Mouse (Mus musculus) megakaryocyte, embryonic 14.5 days (primary cell): ENCODE measurements around the gene Ece2. TPM values are rescaled to one million over a fixed set of nuclear protein-coding genes. Genes with fewer than 3 reads are reported as not detected.

Experiments
- H3K27me3 ChIP-seq: replicated peaks from 2 replicates; pipeline ENCODE3; 2012; ENCODE audit warnings: inconsistent platforms
- H3K36me3 ChIP-seq: replicated peaks from 2 replicates; pipeline ENCODE3; 2012; ENCODE audit warnings: low read length, inconsistent platforms, mixed read lengths
- H3K4me1 ChIP-seq: 2 replicates; pipeline ENCODE4 v1.6.1; 2012; ENCODE audit warnings: inconsistent platforms
- H3K4me3 ChIP-seq: replicated peaks from 2 replicates; pipeline ENCODE3; 2012; ENCODE audit warnings: moderate library complexity, mild to moderate bottlenecking, inconsistent platforms
- H3K9me3 ChIP-seq: 2 replicates; pipeline ENCODE4 v1.6.1; 2012; ENCODE audit warnings: inconsistent platforms
- FLI1 ChIP-seq: IDR thresholded peaks from 2 replicates; pipeline ENCODE4 v1.6.1; 2012; ENCODE audit warnings: low read length, inconsistent platforms, mixed read lengths
- GATA1 ChIP-seq: IDR thresholded peaks from 3 replicates; pipeline ENCODE4 v1.6.1; 2012; ENCODE audit warnings: mixed read lengths, low read length, inconsistent platforms, borderline replicate concordance
- polyA plus RNA-seq: library from polyadenylated mRNA; stranded (reverse); fragments of >175 nt; gene quantifications from 2 replicates; pipeline ENCODE4 v1.2.3, GENCODE M21; 2012; ENCODE audit warnings: low replicate concordance; ENCODE audit not compliant: insufficient read depth

Gene Ece2
- polyA plus RNA-seq = 0.48 TPM in 1 of 2 replicates, not detected in the other

GRCm38 (mm10) chr16:20629731-20630634 is at the start of gene Ece2:
Ece2 (plus strand) TSS chr16:20629828.
- H3K9me3 ChIP-seq = 0 out of 2 replicates have a peak, but pooled peaks cover 2% of the 10 kb centered on the region
- peaks cover 24% of the 10 kb centered on the region for H3K4me1 ChIP-seq
- H3K36me3 ChIP-seq = no peaks in the 10 kb centered on the region
- peaks cover 68% of the 10 kb centered on the region for H3K27me3 ChIP-seq
- peak within 1 kb of the TSS; percentile 73 for H3K4me3 ChIP-seq
- TF ChIP-seq FLI1 = no peak
- no peak for TF ChIP-seq GATA1

- no peak for TF ChIP-seq FLI1
- no peak for TF ChIP-seq GATA1
- Histone ChIP-seq H3K27me3 (peaks cover 75% of the 10 kb centered on the region), H3K4me1 (peaks cover 27% of the 10 kb centered on the region), H3K4me3 (peak within 1 kb of the TSS; percentile 88), H3K36me3 (no peaks in the 10 kb centered on the region), H3K9me3 (peaks cover 13% of the 10 kb centered on the region)
Observed at GRCm38 (mm10) chr16:20589366-20589938, 40.2 kb upstream of the Ece2 start, which contains the start of gene Vwa5b2. Vwa5b2 (plus strand) TSS chr16:20589471.

- Histone ChIP-seq H3K9me3 (peaks cover 8% of the 10 kb centered on the region), H3K4me1 (peaks cover 28% of the 10 kb centered on the region), H3K36me3 (no peaks in the 10 kb centered on the region), H3K4me3 (peak overlapping the region; percentile 88), H3K27me3 (peaks cover 77% of the 10 kb centered on the region)
- TF ChIP-seq GATA1 (no peak), FLI1 (no peak)
Observed at GRCm38 (mm10) chr16:20589939-20590679, 39.5 kb upstream of the Ece2 start.

GRCm38 (mm10) chr16:20590680-20591038 is 39.0 kb upstream of the Ece2 start:
- peaks cover 82% of the 10 kb centered on the region for H3K27me3 ChIP-seq
- peak overlapping the region; percentile 88 for H3K4me3 ChIP-seq
- H3K9me3 ChIP-seq = peaks cover 8% of the 10 kb centered on the region
- TF ChIP-seq GATA1 (no peak), FLI1 (no peak)
- no peaks in the 10 kb centered on the region for H3K36me3 ChIP-seq
- peaks cover 33% of the 10 kb centered on the region for H3K4me1 ChIP-seq

- no peak for TF ChIP-seq GATA1
- TF ChIP-seq FLI1 = no peak
- H3K36me3 ChIP-seq = no peaks in the 10 kb centered on the region
- H3K4me1 ChIP-seq = peaks cover 33% of the 10 kb centered on the region
- H3K4me3 ChIP-seq = peak overlapping the region; percentile 81
- H3K9me3 ChIP-seq = peaks cover 8% of the 10 kb centered on the region
- H3K27me3 ChIP-seq = peaks cover 87% of the 10 kb centered on the region
Observed at GRCm38 (mm10) chr16:20591076-20591705, 38.4 kb upstream of the Ece2 start.

GRCm38 (mm10) chr16:20595060-20595673 is 34.5 kb upstream of the Ece2 start:
- H3K36me3 ChIP-seq = no peaks in the 10 kb centered on the region
- H3K27me3 ChIP-seq = peaks cover 83% of the 10 kb centered on the region
- no peaks in the 10 kb centered on the region for H3K9me3 ChIP-seq
- no peak overlapping the region for H3K4me3 ChIP-seq
- no peak for TF ChIP-seq FLI1
- no peak for TF ChIP-seq GATA1
- peaks cover 21% of the 10 kb centered on the region for H3K4me1 ChIP-seq

GRCm38 (mm10) chr16:20595737-20596136 is 33.9 kb upstream of the Ece2 start:
- Histone ChIP-seq H3K4me3 (no peak overlapping the region), H3K36me3 (no peaks in the 10 kb centered on the region), H3K27me3 (peaks cover 81% of the 10 kb centered on the region), H3K4me1 (peaks cover 16% of the 10 kb centered on the region), H3K9me3 (no peaks in the 10 kb centered on the region)
- no peak for TF ChIP-seq FLI1
- no peak for TF ChIP-seq GATA1

GRCm38 (mm10) chr16:20596687-20597441 is 32.8 kb upstream of the Ece2 start:
- Histone ChIP-seq H3K4me1 (peaks cover 6% of the 10 kb centered on the region), H3K4me3 (no peak overlapping the region), H3K27me3 (peaks cover 78% of the 10 kb centered on the region), H3K36me3 (no peaks in the 10 kb centered on the region), H3K9me3 (peaks cover 2% of the 10 kb centered on the region; the same call in 1 of the 2 replicates)
- TF ChIP-seq GATA1 (no peak), FLI1 (no peak)

GRCm38 (mm10) chr16:20600511-20600910 is 29.1 kb upstream of the Ece2 start:
- TF ChIP-seq FLI1 (no peak), GATA1 (no peak)

More at GRCm38 (mm10) chr16:20600511-20600910, 29.1 kb upstream of the Ece2 start:
- Histone ChIP-seq H3K9me3 (peaks cover 6% of the 10 kb centered on the region; the same call in 1 of the 2 replicates), H3K27me3 (peaks cover 44% of the 10 kb centered on the region), H3K36me3 (peaks cover 19% of the 10 kb centered on the region), H3K4me3 (no peak overlapping the region), H3K4me1 (peaks cover under 1% of the 10 kb centered on the region; the same call in 1 of the 2 replicates)
